Mouse (Mus musculus) cerebellum, postnatal 4 days (tissue): ENCODE data around the gene Olfr692.
A peak's percentile ranks its signal among the peaks of the same experiment; 100 is the strongest.
"Not testable (repeated sequence)": the region's sequence is repeated elsewhere in the genome, so short reads cannot be mapped to it uniquely, and the experiment has no call there.

Experiments used
- DNase-seq, 2 experiments: peaks; one replicate each; pipeline ENCODE4 v3.0.0; 2022; ENCODE audit warnings: low spot score in 2 of 2, mixed read lengths in 1 of 2

Olfr692 gene

DNA sequence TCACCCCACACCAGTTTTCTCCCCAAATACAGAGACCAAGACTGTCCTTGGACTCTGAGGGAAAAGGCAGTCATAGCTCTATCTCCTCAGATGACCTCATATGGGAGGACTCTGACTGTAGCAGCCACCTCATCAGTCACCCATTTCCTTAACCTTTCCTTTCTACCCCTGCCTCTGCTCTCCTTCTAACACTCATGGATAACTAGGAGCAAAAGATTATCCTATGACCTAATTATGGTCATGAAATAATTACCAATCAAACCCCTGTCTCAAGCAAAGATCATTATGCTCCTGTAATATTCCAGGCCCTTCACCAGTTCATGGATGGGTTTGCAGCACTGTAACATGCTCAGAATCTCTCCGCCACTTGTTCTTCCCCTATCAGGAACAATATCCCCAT, at the start of gene Olfr692:
Gene Olfr692 (plus strand): TSS at position 301 of the 400 bp plus-strand sequence.
- DNase-seq, result no peak

DNA sequence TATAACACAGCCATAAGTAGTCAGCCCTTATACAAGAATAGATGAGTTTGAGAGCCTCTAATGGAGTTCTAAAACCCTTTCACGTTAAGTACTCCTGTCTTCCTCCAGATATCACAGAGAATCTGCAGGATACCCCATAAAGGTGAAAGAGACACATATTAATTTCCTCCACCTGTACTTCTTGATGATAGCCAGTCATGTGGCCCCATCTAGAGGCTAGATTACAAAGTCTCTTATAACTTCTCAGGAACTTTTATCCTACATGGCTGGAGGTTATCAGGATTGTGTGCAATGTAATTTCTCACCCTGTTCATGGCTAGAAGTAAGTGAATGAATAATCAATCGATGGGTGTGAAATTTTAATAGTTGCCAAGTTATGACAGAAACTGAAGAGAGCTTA, 42.7 kb upstream of the Olfr692 start:
- DNase-seq, result no peak

DNA sequence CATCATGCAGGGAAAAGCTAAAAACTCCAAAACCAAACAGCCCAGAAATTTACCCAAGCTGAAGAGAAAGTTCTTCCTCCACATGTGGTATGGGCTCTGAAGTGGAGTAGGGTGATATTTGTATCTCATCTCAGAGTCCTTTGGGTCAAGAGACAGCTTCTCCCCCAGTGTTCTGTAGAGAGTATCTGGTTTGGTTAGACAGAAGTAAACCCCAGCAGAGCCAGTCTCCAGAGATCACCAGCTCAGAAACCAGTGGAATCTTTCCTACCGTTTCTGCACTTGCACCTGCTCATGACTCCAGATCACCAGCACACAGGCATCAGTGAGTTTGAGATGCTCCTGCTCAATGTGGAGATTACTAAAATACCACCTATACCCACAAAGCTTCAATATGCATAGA, 34.0 kb upstream of the Olfr692 start, which contains the start of gene Olfr690:
Gene Olfr690 (minus strand): TSS at position 101 of the 400 bp plus-strand sequence.
- DNase-seq, result no peak

DNA sequence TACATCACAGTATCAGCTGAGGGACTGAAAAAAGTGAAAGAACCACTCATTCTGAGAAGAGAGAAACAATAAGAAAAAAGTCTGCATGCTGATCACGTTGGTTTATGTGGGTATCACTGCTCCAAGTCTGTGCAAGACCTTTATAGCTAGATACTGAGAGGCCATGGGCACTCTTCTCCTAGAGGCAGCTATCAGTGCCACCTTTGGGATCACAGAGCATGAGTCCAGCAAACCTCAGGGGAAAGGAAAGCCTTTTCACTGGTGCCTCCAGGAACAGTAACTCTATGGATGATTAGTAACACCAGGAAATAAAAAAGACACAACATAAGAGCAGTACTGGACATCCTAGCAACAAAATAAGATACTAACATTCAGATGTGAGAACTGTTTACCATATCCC, 25.9 kb upstream of the Olfr692 start, which contains the start of gene Olfr691:
Gene Olfr691 (minus strand): TSS at position 101 of the 400 bp plus-strand sequence.
- DNase-seq, result no peak

DNA sequence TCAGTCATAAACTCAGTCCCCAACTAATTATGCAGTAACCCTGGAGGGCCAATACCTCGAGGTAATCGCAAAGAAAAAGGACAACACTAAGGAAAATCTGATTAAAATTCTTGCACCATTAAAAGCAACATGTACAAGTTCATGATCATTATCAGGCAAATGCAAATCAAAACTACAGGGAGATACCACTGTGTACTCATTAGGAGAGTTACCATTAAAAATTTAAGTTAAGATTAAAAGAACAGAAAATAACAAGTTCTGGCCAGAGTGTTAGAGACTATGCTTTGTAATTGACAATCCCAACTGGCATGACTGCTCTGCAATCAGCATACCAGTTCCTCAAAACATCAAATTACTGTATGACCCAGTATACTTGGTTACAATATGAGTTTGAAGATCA, 25.3 kb upstream of the Olfr692 start:
- no peak for DNase-seq

DNA sequence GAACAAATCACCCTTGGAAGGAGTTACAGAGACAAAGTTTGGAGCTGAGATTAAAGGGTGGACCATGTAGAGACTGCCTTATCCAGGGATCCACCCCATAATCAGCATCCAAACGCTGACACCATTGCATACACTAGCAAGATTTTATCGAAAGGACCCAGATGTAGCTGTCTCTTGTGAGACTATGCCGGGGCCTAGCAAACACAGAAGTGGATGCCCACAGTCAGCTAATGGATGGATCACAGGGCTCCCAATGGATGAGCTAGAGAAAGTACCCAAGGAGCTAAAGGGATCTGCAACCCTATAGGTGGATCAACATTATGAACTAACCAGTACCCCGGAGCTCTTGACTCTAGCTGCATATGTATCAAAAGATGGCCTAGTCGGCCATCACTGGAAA, 12.0 kb upstream of the Olfr692 start:
- DNase-seq, result not testable (repeated sequence)

DNA sequence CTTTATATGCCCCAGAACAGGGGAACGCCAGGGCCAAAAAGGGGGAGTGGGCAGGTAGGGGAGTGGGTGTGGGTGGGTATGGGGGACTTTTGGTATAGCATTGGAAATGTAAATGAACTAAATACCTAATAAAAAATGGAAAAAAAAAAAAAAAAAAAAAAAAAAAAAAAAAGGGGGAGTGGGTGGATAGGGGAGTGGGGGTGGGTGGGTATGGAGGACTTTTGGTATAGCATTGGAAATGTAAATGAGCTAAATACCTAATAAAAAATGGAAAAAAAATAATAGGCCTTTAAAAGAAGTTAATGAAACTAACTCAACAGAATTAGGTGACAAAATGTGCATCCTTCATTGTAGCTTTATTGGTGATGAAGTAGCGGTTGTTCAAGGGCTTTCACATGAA, 11.5 kb upstream of the Olfr692 start:
- not testable (repeated sequence) for DNase-seq

DNA sequence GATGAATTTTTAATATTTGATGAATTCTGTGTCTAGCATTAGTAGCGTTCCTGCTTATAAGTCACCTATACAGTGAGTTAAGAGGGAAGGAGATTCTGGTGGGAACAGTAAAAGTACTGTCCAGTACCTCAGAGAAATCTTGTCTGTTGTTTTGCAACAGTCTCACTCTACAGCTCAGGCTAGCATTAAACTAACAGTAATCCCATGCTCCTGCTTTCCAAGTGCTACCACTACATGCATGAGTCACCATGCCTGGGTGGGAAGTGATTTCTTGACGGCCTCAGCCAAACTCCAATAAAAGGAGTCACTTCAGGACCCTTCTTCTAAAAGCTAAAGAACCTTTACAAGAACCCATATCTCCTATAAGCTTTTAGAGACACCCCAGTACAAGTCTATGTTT, 6.3 kb upstream of the Olfr692 start:
- DNase-seq, result no peak

DNA sequence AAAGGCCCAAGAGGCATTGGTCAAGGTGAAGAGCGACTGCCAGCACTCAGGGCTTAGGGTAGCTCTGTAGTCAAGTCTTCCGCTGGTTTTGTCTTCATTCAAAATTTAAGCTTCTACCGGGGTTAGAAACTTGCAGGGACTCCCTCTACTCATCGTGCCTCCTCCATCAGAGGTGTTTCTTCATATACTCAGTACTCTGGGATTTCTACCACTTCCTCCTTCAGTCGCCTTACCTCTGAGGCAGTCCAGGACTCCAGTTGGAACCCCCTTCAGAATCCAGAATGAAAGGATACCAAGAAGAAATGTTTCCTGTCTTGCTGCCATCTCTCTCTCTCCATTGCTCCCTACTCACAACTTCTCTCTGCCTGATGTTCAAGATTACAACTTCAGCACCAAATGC, 762 bp upstream of the Olfr692 start:
- DNase-seq, result no peak

DNA sequence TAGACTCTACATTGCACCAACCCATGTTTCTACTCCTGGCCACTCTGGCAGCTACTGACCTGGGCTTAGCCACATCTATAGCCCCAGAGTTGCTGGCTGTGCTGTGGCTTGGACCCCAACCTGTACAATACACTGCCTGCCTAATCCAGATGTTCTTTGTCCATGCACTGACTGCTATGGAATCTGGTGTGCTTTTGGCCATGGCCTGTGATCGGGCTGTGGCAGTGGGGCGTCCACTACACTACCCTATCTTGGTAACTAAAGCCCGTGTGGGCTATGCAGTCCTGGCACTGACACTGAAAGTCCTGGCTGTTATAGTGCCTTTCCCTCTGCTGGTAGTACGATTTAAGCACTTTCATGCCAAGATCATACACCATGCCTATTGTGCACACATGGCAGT, 491 bp downstream of the Olfr692 start:
- DNase-seq, result no peak

DNA sequence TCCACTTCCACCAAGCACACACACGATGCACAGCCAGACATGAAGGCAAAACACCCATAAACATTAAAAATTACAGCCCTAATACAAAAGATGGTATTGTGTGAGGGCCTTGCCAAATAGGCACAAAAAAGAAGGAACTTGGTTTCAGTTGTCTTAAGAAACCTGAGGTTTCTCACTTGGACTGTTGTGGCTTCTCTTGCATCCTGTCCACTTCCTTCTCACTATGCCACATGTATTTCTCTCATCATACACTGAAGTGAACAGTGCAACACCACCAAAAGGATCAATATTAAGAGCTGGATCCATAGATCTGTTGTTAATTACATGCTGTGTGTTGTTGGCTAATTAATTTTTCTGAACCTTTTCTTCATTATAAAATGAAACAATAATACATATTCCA, 4.9 kb downstream of the Olfr692 start:
- DNase-seq, result no peak

DNA sequence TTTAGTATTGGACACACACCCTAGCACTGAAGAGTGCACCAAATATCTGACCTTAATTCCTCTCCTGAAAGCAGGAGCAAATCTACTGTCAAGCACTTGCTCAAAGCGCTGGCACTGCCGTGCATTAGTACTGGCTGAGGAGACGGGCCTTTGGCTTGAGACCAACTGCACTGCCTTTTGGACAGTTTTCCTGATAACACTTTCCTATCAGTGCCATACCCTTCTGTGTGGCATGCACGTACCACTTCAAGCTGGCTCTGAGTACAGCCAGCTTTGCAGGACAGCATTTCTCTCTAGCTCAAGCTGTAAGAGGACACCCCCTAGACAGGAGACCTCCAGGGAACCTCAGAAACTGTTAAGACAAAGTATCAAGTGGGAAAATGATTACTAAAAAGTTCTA, 5.5 kb downstream of the Olfr692 start:
- no peak for DNase-seq

DNA sequence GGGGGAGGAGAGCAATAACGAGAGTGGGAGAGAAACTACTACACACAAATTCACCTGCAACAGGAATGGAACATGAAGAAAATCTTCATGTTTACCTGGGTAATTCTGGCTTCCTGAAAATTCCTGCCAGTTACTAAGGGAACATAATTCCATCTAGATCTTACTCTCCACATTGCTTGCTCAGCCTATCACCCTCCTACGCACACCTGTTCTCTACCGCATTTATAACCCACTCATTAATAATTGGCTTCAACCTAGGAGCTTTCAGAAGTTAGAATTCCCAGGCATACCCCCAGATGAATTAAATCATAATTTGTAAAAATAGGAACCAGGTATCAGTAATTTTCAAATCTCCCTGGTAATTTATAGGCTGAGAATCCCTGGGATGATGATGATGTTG, 5.9 kb downstream of the Olfr692 start:
- DNase-seq, result no peak

DNA sequence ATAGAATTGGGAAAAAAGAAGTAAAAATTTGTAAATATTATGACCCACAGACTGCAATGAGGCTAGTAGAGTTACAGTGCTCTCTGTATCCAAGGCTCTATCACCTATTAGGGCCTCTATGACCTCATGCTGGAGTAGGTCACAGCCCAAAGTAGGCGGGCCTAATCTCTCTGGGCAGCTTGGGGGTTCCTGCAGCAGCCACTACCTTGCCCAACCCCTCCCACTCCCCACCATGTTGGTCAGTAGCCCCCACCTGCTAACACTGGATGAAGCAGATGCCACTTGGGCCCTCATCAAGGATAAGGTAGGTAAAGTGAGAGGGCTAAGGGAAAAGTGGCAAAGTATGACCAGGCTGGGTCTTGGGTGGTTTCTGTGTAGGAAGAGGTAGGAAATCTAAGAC, 6.8 kb downstream of the Olfr692 start, which contains the start of gene Gm5901:
Gene Gm5901 (plus strand): TSS at position 173 of the 400 bp plus-strand sequence.
- DNase-seq, result no peak

DNA sequence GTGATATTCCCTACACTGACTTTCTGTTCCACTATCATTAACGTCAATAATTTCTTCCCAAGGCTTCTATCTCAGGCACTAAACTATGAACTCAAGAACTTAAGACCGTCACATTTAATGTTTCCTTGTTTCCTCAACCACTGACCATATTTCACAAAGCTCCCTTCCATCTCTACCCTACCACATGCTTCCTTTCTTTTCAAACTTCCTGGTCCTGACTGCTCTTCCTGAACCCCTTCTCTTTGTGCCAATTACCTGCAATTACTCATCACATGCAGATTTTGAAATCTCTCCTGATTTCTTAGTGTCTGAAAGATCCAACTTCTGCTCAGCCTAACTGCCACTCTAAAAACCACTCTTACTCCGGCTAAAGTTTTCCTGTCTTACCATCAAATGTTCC, 12.3 kb downstream of the Olfr692 start:
- no peak for DNase-seq

DNA sequence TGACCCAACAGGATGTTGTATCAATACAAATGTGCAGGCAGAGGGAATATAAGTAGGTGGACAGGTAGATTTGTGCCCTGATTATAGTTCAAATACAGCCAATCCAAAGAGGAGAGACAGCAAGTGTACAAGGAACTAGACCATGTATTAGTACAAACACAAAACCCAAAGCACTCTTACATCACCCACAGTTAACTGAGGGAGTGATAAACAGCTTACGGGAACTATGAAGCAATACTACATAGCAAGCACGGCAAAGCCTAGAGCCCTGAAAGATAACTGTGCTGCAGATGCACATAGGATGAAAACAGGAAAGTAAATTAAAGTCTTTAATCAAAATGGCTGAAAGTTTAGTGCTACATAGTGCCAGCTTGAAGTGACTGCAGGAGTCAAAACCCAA, 19.7 kb downstream of the Olfr692 start:
- DNase-seq, result no peak

DNA sequence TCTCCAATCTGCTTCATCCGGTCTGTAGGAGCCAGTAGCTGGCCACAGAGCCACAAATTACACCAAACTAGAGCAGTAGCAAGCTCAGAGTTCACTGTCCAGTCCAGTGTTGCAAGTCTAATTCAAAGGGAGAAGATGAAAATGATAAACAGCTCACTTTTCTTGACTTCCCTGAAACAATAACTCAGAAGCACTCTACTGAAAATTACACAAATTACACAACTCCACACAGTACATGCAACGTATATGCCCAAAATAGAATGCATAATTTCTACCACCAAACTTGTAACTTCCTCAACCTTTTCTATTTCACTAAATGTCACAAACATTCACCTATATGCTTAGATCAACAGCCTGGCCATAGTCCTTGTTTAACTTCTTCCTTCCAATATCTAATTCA, 22.2 kb downstream of the Olfr692 start:
- no peak for DNase-seq

DNA sequence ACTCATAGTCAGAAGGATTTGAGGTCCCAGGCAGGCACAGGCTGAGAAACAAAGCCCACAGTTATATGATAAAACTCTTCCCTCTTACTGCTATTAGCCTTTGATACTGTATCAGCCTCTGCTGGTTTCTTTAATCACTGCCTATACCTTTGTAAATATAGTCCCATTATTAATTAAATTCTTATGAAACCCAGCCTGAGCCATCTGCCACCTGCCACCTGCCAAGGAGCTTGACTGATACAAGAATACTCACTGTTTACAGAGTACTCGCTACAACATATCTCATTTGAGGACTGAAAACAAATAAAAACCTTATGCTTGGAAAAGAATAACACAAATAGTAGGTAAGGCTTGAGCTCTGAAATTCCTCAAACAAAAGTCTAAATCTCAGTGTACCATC, 26.6 kb downstream of the Olfr692 start:
- no peak for DNase-seq

DNA sequence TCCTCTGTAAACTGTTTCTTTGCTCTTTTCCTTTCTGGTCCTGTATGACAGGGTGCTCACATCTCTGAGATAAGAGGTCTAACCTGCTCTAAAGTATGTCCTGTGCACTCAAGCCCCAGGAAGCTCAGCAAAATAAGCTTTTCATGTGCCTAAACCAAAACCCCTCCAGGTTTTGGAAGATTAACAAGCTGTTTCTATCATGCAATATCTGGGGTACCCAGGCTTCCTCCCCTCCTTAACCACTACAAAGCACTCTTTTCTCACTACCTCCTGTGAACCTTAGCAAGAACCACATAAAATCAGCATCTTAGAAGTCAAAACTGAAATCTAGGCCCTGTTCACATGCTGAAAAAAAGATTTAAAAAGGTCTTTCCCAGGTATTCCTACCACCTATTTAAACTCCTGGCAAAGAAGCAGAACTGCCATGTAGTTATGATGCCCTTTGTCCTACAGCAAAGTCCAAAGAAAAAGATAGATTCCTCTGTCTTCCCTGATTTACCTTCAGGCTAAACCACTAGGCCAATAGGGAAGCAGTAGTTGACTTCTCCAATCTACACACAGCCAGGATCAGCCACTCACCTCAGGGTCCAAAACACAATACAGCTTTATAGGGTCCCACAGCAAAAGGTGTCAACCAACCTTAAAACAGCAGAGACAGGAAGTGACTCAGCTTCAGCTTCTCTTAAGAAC, 27.2 kb downstream of the Olfr692 start:
- no peak for DNase-seq

DNA sequence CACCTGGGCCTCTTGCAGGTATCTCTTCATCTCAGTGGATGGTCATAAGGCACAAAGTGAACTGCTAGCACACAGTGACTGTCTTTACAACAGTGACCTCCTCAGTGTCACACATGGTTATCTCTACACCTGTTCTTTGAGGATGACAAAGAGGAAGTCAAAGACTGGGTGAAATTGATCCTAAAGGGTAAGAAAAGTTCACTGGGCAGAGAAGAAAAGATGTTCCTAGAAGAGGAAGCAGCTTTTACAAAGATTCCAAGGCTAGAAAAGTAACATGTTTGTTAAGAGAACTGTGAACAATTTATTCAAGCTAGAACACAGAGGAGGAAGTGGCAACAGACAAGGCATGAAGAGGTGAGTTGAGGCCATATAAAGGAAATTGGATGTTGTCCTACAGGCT, 28.1 kb downstream of the Olfr692 start:
- DNase-seq, result no peak

DNA sequence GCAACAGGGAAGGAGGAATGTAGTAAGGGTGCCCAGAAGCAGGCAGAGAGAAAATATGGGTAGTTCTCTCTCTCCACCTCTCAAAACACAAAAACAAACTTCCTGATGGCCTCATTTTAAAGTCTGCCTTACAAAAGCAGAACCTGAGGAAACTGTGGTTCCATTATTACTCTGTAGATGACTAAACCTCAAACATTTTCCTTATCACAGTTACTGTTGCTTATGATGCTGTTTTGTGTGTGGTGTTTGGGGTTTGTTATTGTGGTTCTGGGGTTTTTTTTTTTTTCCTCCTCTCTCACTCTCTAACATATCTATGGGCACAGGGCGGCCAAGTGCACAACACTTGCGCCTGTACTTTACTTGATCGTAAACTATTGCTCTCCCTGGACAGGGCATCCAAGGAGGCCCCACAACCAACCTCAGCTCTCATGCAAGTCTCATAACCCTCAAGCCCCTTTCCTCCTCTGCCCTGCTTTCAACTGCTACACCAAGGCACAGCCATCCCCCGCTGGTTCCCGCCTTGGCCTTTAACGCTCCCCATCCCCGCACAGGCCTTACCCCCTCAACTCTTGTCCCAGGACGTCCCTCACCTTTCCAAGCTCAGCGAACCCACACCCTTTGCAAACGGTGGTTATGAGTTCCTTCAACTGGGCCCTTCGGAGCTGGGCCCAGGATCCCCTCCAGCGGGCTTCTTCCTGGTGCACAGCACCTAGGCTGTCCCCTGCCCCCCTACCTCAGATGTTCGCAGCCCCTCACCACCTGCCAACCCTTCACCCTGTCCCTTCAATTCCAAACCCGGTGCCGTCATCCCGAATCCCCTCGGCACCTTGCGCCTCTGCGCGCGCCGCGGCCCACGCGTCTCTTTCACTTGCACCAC, 31.3 kb downstream of the Olfr692 start:
- DNase-seq, result no peak

DNA sequence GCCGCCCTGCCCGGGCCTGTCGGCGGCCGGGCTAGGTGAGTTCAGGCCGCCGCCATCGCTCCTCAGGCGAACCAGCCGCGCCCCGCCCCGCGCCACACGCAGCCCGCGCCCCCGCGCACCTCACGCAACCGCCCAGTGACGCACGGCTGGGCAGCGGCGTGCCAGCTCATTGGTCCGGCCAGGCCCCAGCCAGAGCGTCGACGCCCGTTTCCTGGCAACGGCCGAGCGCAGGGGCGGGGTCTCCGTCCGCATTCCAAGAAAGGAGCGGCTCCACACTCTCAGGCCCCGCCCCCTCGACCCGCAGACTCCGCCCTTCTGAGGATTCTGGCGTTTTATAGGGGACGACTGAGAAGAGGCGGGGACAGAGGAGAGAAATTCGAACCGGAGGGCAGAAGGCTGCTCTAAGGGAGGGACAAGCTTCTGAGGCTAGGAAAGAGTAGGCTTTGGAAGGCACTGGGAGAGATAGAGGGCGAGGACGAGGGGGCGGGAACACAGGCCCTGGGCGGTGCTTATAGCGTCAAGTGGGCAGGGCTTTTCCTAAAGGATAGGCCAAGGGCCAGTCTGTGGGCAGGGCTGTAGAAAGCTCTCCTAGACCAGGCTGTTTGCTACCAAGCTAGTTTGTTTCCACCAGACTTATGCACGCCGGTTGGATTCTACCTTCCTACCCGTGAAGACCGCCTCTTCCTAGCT, 32.0 kb downstream of the Olfr692 start, which contains the start of gene Fam160a2:
Gene Fam160a2 (minus strand): TSS at position 120 of the 690 bp plus-strand sequence.
- DNase-seq, result peak; percentile 97 to 99
